Mouse (Mus musculus): ENCODE measurements at regions not wholly inside any gene's neighbourhood (a gene's known extent, or its start where the extent isn't known, plus 50 kb on each side); places are given as distances from the start of the nearest gene placed in this dataset.
"Not testable (repeated sequence)": the region's sequence is repeated elsewhere in the genome, so short reads cannot be mapped to it uniquely, and the experiment has no call there.

DNA sequence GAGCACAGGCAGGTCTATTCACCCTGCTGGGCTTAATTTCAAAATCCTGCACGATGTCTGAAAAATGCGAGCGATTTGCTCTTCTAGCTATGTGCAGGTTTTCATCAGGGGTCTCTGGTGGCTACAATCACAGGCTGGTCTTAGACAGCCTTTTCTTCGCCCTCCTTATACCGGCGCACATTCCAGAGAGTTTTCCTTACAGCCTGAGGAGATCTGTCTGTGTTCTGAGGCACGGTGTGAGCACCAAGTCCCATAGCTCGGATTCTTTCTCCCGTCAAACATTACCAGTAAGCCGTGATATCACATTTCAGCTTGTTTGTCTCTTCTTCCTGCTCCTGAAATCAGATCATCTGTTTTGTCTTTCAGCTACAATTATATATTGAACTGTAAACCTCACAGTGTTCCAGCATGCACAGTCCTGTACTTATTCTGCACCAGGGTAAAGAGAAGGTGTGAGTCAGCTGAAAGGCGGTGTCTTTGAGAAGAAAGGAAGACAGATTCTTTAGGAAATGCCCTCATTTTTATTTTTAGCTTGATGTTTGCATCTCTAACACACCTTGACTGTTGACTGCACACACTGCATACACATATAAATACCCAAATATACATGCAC is 161.6 kb downstream of the Srek1 start:
- Histone ChIP-seq H3K27ac (no peak overlapping the region), H3K36me3 (no peaks in the 10 kb centered on the region), H3K9me3 (no peaks in the 10 kb centered on the region), H3K27me3 (no peaks in the 10 kb centered on the region; the same call in 1 of the 2 replicates), H3K4me1 (no peaks in the 10 kb centered on the region), H3K4me3 (no peak overlapping the region), H3K9ac (no peak overlapping the region), H3K4me2 (no peak overlapping the region)
- 32% methylated on average over 11 of the region's 11 CpGs for WGBS
- ATAC-seq (ENCODE audit: borderline replicate concordance, extremely low read depth, low FRiP score, low TSS enrichment), result no peak

DNA sequence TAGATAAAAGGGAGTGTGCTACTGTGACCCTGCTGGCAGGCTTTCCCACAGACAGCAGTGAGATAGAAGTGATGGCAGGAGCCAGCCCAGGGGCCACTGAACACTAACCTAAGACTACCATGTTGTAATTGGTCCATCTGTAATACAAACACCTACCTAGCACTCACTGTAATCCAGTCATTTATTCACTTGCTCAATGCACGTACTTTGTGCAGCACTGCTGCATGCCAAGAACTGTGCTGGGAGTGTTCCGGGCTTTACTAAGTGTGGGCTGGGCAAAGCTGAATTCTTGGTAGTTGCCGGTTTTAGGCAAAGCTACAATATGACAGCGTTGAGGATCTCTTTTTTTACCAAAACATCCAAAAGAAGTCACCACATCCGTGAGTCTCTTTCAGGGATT is 172.1 kb downstream of the Srek1 start:
- ATAC-seq (ENCODE audit: borderline replicate concordance, extremely low read depth, low FRiP score, low TSS enrichment), result no peak
- H3K4me1 ChIP-seq, result no peaks in the 10 kb centered on the region
- 82% methylated on average over 5 of the region's 5 CpGs for WGBS

DNA sequence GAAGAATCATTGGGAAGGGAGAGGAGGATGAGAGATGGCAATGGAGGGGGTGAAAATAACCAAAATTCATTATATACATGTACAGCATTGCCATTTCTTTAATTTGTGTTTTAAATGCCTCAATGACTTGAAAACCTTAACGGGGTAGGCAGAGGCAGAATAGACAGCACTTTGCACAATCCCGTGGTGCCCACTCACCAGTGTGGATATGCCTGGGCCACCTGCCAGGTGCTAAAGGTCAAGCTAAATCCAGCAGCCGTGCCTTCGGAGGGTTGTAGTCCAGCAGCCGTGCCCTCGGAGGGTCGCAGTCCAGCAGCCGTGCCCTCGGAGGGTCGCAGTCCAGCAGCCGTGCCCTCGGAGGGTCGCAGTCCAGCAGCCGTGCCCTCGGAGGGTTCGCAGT is 182.0 kb downstream of the Srek1 start:
- Histone ChIP-seq H3K4me1 (no peaks in the 10 kb centered on the region), H3K4me3 (no peak overlapping the region), H3K9ac (no peak overlapping the region), H3K9me3 (no peaks in the 10 kb centered on the region), H3K27ac (no peak overlapping the region), H3K36me3 (no peaks in the 10 kb centered on the region), H3K27me3 (no peaks in the 10 kb centered on the region), H3K4me2 (no peak overlapping the region)
- no peak for ATAC-seq (ENCODE audit: borderline replicate concordance, extremely low read depth, low FRiP score, low TSS enrichment)
- WGBS, result 84% methylated on average over 13 of the region's 16 CpGs

More for the DNA sequence above, 172.1 kb downstream of the Srek1 start:
- H3K9ac ChIP-seq, result no peak overlapping the region
- H3K27ac ChIP-seq, result no peak overlapping the region
- H3K4me3 ChIP-seq, result no peak overlapping the region
- no peaks in the 10 kb centered on the region for H3K36me3 ChIP-seq
- H3K9me3 ChIP-seq, result no peaks in the 10 kb centered on the region
- H3K4me2 ChIP-seq, result no peak overlapping the region
- H3K27me3 ChIP-seq, result no peaks in the 10 kb centered on the region

DNA sequence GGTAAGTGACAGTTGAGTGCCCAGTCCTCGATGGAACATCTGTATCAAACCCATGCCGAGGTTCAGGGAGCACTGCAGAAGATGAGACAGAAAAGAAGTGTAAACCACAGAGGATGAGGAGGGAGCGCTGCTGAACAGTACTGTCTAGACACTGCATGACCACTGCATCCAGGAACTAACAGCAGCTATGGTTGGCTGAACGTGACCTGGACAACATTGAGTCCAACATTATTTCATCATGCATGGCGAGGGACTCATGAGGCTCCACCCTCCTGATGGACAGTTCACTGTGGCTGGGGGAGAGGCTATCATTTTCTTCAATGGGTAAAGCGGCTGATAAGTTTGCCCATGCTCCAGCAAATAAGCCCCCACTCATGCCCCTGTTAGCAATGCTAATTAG is 182.5 kb downstream of the Srek1 start:
- Histone ChIP-seq H3K9me3 (no peaks in the 10 kb centered on the region), H3K36me3 (no peaks in the 10 kb centered on the region), H3K27ac (no peak overlapping the region), H3K27me3 (no peaks in the 10 kb centered on the region), H3K4me3 (no peak overlapping the region), H3K4me2 (no peak overlapping the region), H3K4me1 (no peaks in the 10 kb centered on the region), H3K9ac (no peak overlapping the region)
- no peak for ATAC-seq (ENCODE audit: borderline replicate concordance, extremely low read depth, low FRiP score, low TSS enrichment)
- 83% methylated on average over 6 of the region's 6 CpGs for WGBS

DNA sequence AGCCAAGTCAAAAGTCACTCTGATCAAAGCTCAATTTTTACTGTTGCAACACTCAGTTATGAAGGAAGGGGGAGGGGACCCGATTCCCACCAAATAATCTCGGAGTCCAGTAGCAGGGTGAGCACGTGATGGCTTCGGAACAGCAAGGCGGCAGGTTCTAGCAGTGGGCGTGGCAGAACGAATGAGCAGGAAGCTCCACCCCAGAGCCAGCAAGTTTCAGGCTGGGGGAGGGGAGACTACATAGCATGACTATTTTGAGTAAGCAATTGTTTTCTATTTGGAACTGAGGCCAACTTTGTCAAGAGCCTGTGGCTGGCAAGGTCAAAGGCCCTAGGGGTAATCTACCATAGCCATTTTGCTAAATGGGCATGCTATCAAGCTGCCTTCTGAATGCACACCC is 183.0 kb downstream of the Srek1 start:
- H3K27ac ChIP-seq; H3K4me3 ChIP-seq; H3K9ac ChIP-seq; H3K36me3 ChIP-seq; H3K27me3 ChIP-seq; H3K9me3 ChIP-seq; H3K4me2 ChIP-seq; ATAC-seq (ENCODE audit: borderline replicate concordance, extremely low read depth, low FRiP score, low TSS enrichment); H3K4me1 ChIP-seq: not testable (repeated sequence)
- 61% methylated on average over 7 of the region's 7 CpGs for WGBS

DNA sequence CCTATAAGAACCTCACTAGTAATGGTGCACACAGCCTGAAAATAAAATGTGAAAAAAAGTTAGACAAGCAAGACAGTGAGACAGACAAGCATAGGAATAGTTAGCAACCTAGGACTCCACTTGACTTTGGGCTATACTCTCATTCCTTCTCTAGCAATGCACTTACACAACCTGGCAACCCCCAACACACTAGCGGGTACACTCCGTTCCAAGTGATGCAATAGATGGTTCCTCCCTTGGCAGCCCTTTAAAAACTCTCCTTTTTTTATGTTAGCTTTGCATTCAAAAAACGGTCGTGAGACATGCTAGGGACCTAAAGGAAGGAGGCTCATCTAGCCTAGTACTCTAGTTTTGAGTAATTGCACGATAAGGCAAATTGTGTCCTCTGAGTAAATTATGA is 184.8 kb downstream of the Srek1 start:
- ATAC-seq (ENCODE audit: borderline replicate concordance, extremely low read depth, low FRiP score, low TSS enrichment), result no peak
- no peak overlapping the region for H3K27ac ChIP-seq
- H3K27me3 ChIP-seq, result no peaks in the 10 kb centered on the region
- WGBS, result 87% methylated on average over 5 of the region's 5 CpGs
- no peaks in the 10 kb centered on the region for H3K36me3 ChIP-seq
- H3K4me3 ChIP-seq, result no peak overlapping the region
- no peak overlapping the region for H3K4me2 ChIP-seq
- H3K9me3 ChIP-seq, result no peaks in the 10 kb centered on the region
- H3K9ac ChIP-seq, result no peak overlapping the region
- no peaks in the 10 kb centered on the region for H3K4me1 ChIP-seq

DNA sequence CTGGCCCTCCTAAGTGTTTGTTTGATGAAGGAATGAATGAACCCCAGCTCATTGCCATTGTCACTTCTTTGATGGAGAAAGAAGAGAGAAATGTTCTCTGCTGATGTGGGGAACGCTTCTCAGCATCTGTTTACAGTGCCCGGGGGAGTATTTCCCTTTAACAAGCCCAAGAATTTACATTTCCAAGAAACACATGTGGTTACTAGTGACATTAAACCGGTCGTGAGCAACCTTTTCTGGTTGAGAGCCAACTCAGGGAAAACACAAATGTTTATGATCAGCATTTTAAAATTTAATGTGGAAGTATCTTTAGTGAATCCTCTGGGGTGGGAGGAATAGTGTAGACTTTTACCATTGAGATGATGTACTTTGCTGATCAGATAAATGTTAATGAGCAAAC is 197.6 kb downstream of the Srek1 start:
- Histone ChIP-seq H3K27ac (no peak overlapping the region), H3K36me3 (no peaks in the 10 kb centered on the region), H3K9ac (no peak overlapping the region), H3K27me3 (no peaks in the 10 kb centered on the region), H3K4me1 (no peaks in the 10 kb centered on the region), H3K4me3 (no peak overlapping the region), H3K9me3 (no peaks in the 10 kb centered on the region), H3K4me2 (no peak overlapping the region)
- 45% methylated on average over 4 of the region's 4 CpGs for WGBS
- no peak for ATAC-seq (ENCODE audit: borderline replicate concordance, extremely low read depth, low FRiP score, low TSS enrichment)

DNA sequence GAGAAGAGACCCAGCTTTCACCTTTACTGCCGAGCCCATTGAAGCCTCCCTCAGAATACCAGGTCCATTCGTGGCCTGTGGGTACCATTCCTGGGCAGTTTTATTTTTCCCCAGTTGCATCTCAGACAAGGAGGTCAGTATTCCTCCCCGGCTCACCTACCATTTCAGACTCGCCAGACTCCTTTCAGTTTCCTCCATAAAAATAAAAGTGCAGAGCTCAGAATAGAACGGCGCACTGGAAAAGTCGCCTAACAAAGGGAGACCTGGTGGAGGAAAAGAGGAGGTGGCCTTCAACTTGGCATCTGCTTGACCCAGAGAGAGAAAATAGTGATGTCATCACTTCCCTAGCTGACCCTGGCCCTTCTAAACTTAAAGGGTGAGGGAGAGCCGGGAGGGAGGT is 209.7 kb downstream of the Srek1 start:
- WGBS, result 58% methylated on average over 8 of the region's 8 CpGs
- ATAC-seq (ENCODE audit: borderline replicate concordance, extremely low read depth, low FRiP score, low TSS enrichment), result no peak

DNA sequence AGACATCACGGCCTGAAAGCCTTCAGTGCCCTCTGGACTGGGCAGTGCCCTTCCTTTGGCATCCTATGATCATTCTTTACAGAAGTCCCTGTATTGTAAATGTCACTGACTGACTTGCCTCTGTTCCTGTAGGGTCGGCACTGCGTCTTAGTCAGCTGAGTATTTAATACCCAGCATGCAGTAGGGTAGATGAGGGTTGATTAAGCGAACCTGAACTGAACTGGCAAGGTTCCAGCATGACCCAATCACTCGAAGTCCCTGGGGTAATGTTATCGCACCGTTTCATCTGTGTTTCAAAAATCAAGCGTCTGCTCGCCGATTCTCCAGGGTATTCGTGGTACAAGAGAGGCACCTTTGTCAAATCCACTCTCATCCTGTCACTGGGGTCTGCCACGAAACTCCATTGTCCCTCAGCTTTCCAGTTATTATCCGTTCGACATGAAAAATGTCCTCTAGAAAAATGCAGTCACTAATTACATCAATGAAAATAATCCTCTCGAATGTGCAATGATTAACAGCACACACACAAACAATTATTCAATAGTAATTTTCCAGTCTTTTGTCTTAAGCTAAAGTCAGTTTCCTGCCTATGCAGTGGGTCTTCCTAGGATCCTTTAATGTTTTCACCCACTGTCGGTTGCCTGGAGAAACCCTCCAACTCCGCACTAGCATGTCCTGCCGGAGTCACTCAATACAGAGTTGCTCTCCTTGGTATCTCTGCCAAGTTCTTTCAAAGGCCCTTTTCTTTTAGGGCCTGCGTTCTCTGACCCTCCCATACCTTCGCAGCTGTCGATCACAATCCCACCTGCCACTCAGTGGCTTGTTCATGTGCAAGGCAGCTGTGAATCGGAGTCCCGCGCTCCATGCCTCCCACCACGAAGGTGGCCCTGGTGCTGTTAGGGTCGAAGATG is 212.4 kb downstream of the Srek1 start:
- no peak overlapping the region for H3K27ac ChIP-seq
- WGBS, result 76% methylated on average over 26 of the region's 26 CpGs
- no peak overlapping the region for H3K4me3 ChIP-seq
- H3K4me1 ChIP-seq, result no peaks in the 10 kb centered on the region
- no peak overlapping the region for H3K9ac ChIP-seq
- H3K36me3 ChIP-seq, result no peaks in the 10 kb centered on the region
- H3K27me3 ChIP-seq, result no peaks in the 10 kb centered on the region
- no peak for ATAC-seq (ENCODE audit: borderline replicate concordance, extremely low read depth, low FRiP score, low TSS enrichment)
- no peaks in the 10 kb centered on the region for H3K9me3 ChIP-seq
- no peak overlapping the region for H3K4me2 ChIP-seq

More for the DNA sequence above, 209.7 kb downstream of the Srek1 start:
- Histone ChIP-seq H3K9me3 (no peaks in the 10 kb centered on the region), H3K4me3 (no peak overlapping the region), H3K9ac (no peak overlapping the region), H3K27ac (no peak overlapping the region), H3K27me3 (no peaks in the 10 kb centered on the region), H3K4me1 (no peaks in the 10 kb centered on the region), H3K4me2 (no peak overlapping the region), H3K36me3 (no peaks in the 10 kb centered on the region)

DNA sequence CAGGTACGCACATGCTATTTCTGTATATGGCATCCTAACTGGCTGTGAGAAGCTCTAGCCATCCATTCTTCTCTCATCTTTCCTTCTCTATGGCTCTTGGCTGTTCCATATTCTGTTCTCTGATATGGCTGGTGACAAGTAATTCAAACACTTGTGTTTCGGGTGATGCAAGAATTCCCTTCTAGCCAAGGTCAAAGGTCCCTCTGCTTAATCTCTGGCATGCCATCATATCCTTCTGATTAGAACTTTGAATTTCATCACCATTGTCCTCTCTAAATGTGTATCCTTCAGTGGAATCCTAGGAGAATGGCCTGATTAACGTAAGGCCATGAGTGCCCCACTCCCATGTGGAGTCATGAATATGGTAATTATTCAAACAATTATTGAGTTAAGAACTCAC is 215.5 kb downstream of the Srek1 start:
- Histone ChIP-seq H3K9ac (no peak overlapping the region), H3K27ac (no peak overlapping the region), H3K36me3 (no peaks in the 10 kb centered on the region), H3K27me3 (no peaks in the 10 kb centered on the region), H3K9me3 (no peaks in the 10 kb centered on the region), H3K4me3 (no peak overlapping the region), H3K4me1 (no peaks in the 10 kb centered on the region), H3K4me2 (no peak overlapping the region)
- no peak for ATAC-seq (ENCODE audit: borderline replicate concordance, extremely low read depth, low FRiP score, low TSS enrichment)
- 72% methylated on average over 3 of the region's 3 CpGs for WGBS

DNA sequence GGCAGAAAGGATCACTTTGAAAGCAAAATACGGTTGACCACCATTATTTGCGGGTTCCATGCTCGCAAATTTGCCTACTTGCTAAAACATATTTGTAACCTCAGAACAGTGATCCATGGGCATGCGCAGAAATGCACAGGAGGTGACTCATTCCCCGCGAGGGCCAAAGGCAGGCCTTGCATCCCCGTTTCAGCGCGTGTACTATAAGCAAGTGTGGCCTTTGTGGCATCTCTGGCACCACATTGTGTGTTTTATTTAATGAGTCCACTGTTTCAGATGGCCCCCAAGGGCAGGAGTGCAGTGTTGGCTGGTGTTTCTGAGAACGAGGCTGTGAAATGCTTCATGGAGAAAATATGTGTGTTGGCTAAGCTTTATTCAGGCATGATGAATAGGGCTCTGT is 205.3 kb upstream of the Mast4 start:
- H3K27me3 ChIP-seq, result no peaks in the 10 kb centered on the region
- H3K4me3 ChIP-seq, result no peak overlapping the region
- WGBS, result 61% methylated on average over 10 of the region's 10 CpGs
- no peaks in the 10 kb centered on the region for H3K36me3 ChIP-seq
- no peaks in the 10 kb centered on the region for H3K4me1 ChIP-seq
- no peak for ATAC-seq (ENCODE audit: borderline replicate concordance, extremely low read depth, low FRiP score, low TSS enrichment)
- H3K27ac ChIP-seq, result no peak overlapping the region
- H3K4me2 ChIP-seq, result no peak overlapping the region
- no peaks in the 10 kb centered on the region for H3K9me3 ChIP-seq
- no peak overlapping the region for H3K9ac ChIP-seq

DNA sequence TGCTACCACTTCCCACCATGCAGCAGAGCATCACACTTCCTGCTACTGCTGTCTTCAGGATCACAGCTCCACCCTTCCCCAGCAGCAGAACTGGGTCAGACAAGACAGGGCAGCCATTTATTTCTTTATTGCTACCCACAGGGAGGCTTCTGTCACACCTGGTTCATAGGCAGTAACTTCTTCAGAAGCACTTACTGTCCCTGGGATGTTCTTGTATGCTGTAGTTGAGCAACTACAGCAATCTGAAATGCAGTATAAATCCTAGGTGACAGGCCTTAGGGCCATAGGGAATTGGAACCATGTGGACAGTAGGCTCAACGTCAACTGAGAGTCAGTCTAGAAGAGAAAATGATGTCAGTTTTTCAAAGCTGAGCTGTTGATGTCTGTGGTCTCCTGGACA is 179.5 kb upstream of the Mast4 start:
- no peak overlapping the region for H3K4me2 ChIP-seq
- H3K36me3 ChIP-seq, result no peaks in the 10 kb centered on the region
- no peaks in the 10 kb centered on the region for H3K9me3 ChIP-seq
- H3K27ac ChIP-seq, result no peak overlapping the region
- no peaks in the 10 kb centered on the region for H3K4me1 ChIP-seq
- no peak overlapping the region for H3K4me3 ChIP-seq
- WGBS, result 57% methylated on average over 1 of the region's 1 CpGs
- no peak overlapping the region for H3K9ac ChIP-seq
- ATAC-seq (ENCODE audit: borderline replicate concordance, extremely low read depth, low FRiP score, low TSS enrichment), result no peak
- no peaks in the 10 kb centered on the region for H3K27me3 ChIP-seq
